Mouse (Mus musculus): ENCODE data around the gene Fbxl7.
"Not testable (repeated sequence)": the region's sequence is repeated elsewhere in the genome, so short reads cannot be mapped to it uniquely, and the experiment has no call there.

The Fbxl7 gene

DNA sequence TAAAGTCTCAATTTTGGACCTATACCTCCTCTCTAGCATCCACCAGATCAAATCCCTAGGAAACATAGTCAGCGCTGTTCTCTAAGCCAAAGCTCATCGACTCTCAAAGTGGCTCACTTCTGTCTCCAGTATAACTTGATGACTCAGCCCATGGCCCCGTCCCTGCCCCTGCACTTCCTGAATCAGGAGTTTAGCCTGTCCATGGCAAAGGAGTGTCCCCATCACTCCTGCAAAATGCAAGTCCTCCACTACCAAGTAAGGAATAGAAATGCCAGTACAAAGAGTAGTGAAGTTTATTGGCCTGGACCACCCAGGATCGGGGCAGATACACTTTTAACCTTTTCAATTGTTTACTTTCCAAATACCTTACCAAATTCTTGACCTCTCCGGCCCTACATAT, 91.3 kb downstream of the Fbxl7 start:
- no peak for DNase-seq

DNA sequence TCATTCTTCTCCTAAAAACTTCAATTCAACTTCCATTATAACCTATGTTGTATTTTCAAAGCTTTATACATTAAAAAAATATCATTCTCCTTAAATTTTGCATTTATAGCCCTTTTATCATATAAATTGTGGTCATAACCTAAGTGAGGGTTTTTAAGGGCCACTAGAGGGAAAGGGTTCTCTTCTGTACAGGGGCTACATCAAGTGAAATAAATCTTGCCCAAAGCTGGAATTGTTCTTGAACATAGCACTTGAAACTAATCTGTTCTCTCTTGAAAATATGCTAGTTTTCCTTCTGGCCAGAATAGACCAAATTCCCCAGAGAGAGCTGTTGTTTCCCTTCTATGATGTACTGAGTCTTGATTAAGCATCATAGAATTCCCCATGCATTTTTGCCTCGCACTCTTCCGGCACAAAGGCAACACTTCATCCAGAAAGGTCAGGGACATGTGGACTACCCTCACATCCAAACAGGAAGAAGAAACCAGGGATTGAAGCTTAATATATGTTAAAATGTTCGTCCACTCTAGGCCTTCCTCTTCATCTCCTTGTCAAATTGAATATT, 95.8 kb downstream of the Fbxl7 start:
- DNase-seq, result no peak

GRCm38 (mm10) chr15:26795937-26796336, 99.4 kb downstream of the Fbxl7 start:
- no peak for DNase-seq

GRCm38 (mm10) chr15:26795518-26795917, 99.9 kb downstream of the Fbxl7 start:
- peak; percentile 39 for DNase-seq

DNA sequence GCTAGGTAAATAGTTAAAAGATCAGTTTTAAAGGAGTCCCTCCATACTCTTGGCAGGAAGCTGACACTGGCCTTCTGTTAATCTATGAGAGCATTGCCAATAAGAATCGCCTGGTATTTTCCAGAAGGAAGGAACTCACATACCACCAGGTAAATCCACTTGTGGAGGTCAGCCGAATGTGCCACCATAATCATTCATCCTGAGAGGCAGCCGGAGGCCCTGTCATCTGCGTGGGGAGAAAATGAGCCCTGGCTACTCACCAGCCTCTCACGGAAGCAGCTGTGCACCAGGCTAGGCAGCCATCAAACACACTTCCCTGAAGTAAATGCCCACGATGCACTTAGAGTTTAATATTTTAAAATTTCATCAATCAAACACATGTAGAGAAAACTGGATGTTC, 108.2 kb downstream of the Fbxl7 start:
- no peak for DNase-seq

DNA sequence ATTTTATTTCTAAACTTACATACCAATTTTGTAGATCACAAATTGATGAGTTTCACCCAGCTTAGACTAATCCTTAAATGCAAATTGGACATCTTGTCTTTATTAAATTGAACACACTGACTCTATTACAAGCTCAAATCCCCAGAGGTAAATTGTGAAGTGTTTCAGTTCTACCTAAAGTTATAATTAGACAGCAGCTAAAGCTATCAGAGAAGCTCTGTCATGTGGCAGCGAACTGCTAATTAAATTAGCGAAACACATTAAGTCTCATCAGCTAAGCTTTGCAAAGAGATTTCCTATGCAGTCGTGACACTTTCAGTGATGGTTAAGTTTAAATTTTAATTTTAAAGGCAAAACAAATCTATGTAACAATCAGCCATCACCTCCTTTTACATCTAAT, 114.8 kb downstream of the Fbxl7 start:
- no peak for DNase-seq

DNA sequence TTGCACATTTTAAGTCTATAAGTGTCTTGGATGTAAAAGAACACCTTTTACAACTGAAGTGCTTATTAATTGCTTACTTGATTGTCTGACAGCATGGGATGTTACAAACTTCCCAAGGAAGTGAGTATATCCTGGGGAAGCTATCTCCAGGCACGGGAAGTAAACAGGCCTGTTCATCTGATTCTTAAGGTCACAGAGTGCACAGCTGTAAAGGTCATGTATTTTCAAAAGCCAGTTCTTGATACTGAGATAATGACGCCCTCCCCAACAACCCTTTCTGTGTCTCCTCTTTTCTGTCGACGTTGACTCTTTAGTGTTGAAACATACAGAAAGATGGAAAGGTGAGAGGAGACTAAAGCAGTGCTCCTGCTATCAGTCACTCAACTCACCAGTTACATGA, 116.3 kb downstream of the Fbxl7 start:
- no peak for DNase-seq

GRCm38 (mm10) chr15:26775720-26776119, 119.7 kb downstream of the Fbxl7 start:
- no peak for DNase-seq

GRCm38 (mm10) chr15:26774895-26775294, 120.5 kb downstream of the Fbxl7 start:
- no peak for DNase-seq

- DNase-seq, result no peak
These were observed 133.7 kb downstream of the Fbxl7 start for GRCm38 (mm10) chr15:26761651-26762050.

GRCm38 (mm10) chr15:26748484-26748883, 146.9 kb downstream of the Fbxl7 start:
- no peak for DNase-seq

- DNase-seq, result no peak
These were observed 163.0 kb downstream of the Fbxl7 start for GRCm38 (mm10) chr15:26732366-26732765.

DNA sequence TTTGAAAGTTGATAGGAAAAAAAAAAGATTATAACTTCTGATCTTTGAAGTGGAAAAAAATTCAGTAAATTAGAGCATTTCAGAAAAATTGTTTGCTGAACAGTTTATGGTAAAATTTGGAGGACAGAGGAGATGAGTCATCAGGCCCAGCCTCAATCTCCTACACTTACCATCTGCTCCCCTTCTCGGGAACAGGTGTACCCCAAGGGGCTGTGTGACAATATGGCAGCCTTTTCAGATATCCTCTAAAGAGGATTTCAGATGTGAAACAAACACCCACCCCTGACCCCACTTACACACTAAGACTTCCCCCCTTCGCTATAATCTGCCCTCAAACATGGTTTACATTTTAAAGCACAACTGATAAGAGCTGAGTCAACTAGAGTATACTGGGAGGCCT, 164.6 kb downstream of the Fbxl7 start:
- DNase-seq, result peak; percentile 57

DNA sequence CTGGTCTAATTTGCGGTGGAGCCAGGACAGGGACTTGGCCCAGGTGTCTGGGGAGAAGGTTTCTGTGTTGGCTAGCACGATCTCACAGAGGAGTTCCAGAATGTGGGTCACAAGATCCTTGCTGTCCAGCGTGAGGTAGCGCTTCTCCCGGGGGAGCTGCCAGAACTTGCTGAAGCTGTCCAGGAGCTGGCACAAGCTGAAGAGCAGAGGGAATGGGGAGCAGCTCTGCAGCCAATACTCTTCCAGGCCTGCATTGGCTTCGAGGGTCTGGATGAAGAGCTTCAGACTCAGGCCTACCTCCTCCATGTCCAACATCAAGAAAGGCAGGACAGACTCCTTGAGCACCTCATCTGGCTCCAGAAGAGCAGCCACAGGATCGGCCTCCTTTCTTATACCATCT, 166.0 kb downstream of the Fbxl7 start:
- DNase-seq, result not testable (repeated sequence)

DNA sequence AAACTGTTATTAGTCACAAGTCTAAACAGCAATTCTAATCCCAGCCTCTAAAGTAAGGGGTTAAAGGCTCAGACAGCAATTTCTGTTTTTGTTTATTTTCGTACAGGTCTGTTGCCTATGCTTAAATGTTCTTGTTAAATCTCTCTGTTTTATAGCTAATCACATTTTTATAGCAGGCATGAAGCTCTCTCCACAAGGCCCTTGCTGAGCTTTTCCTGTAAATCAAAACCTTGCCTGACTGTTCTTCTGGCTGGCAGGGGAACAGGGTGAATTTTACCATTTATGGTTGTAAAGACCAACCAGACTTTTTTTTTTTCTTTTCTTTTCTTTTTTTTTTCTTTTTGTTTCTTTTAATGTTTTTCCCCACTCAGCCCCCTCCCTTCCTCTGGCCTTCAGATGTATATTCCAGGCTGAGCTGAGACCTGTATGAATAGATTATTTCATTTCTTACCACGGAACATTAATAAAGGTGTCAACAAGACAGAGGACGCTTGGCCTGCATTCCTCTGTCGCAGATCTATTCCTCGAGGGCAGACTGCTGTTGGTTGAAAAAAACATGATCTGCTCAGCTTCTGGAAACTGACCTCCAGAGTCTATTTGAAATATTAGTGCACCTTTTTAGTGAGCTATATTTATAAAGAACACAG, 176.9 kb downstream of the Fbxl7 start:
- DNase-seq, result no peak

GRCm38 (mm10) chr15:26717952-26718351, 177.4 kb downstream of the Fbxl7 start:
- DNase-seq, result no peak

DNA sequence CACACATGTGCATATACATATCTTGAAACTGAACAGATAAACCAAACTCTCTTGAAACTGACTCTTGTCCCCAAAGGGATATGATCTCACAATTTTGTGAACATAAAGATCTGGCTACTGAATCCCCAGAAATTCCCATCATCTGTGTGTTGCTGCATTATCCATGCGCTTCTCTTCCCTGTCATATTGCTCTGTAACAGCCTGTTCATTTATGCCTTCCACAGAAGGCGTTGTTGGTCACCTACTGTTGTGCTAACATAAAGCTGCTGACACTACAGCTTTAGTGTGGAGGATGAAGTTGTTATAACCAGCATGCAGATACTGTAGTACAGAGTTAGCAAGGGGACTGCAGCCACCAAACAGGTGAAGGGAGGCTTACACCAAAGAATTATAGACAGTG, 179.2 kb downstream of the Fbxl7 start:
- DNase-seq, result no peak

GRCm38 (mm10) chr15:26715635-26716034, 179.7 kb downstream of the Fbxl7 start:
- DNase-seq, result no peak

GRCm38 (mm10) chr15:26712271-26712670, 183.1 kb downstream of the Fbxl7 start:
- DNase-seq, result no peak

DNA sequence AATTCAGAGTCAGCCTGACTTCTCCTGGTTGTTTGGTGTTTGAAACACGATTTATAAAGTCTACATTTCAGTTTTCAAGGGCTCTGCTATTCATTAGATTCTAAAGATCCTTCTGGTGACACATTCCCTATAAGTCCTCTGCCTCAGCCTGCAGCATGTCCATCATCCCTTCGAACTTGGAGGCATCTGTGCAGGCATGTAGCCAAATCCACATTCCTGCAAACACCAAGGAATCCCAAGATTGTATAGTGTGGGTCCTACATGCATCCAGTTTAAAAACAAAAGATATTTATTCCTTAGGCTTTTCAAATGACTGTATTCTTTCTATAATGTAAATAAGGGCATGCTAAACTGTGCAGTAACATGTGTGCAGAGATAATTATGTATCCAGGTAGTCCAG, 190.4 kb downstream of the Fbxl7 start:
- no peak for DNase-seq

GRCm38 (mm10) chr15:26703156-26703840, 192.1 kb downstream of the Fbxl7 start:
- no peak for DNase-seq

GRCm38 (mm10) chr15:26701949-26702675, 193.3 kb downstream of the Fbxl7 start:
- no peak for DNase-seq

GRCm38 (mm10) chr15:26693075-26693474, 202.3 kb downstream of the Fbxl7 start:
- DNase-seq, result no peak
